Mouse (Mus musculus) stomach, postnatal 0 days (tissue): ENCODE results near the gene Pxylp1. TPM values are rescaled to one million over a fixed set of nuclear protein-coding genes. Genes with fewer than 3 reads are reported as not detected.

ENCODE experiments used
- ATAC-seq: fragments of 200-750 bp; cut with Nextera tagmentation; 2 replicates; pipeline ENCODE4 v1.8.0; 2017; ENCODE audit not compliant: low FRiP score, low TSS enrichment
- DNase-seq: peaks from one replicate; pipeline ENCODE4 v3.0.0-alpha.2; 2016; ENCODE audit warnings: low spot score
- H3K27ac ChIP-seq: fragments of 300-500 bp; sonication (generic); replicated peaks from 2 replicates; pipeline ENCODE4 v1.5.1; 2014; ENCODE audit warnings: mild to moderate bottlenecking, control low read depth
- H3K27me3 ChIP-seq: fragments of 300-500 bp; sonication (generic); 2 replicates; pipeline ENCODE4 v1.6.1; 2014; ENCODE audit warnings: low read length; ENCODE audit not compliant: control insufficient read depth, insufficient read depth
- H3K36me3 ChIP-seq: fragments of 300-500 bp; sonication (generic); 2 replicates; pipeline ENCODE4 v1.6.1; 2014; ENCODE audit warnings: low read length, mixed read lengths; ENCODE audit not compliant: control insufficient read depth, insufficient read depth
- H3K4me1 ChIP-seq: fragments of 300-500 bp; sonication (generic); replicated peaks from 2 replicates; pipeline ENCODE4 v1.6.1; 2014; ENCODE audit warnings: antibody characterized with exemption; ENCODE audit not compliant: control insufficient read depth, insufficient read depth
- H3K4me2 ChIP-seq: fragments of 300-500 bp; sonication (generic); replicated peaks from 2 replicates; pipeline ENCODE4 v1.6.1; 2014; ENCODE audit warnings: low read depth, mild to moderate bottlenecking, control low read depth, moderate library complexity
- H3K4me3 ChIP-seq: fragments of 300-500 bp; sonication (generic); 2 replicates; pipeline ENCODE4 v1.5.1; 2014; ENCODE audit warnings: low read depth, low read length, control low read depth
- H3K9ac ChIP-seq: fragments of 300-500 bp; sonication (generic); 2 replicates; pipeline ENCODE4 v1.6.1; 2014; ENCODE audit warnings: mild to moderate bottlenecking, low read length, control low read depth, mixed read lengths
- H3K9me3 ChIP-seq: fragments of 300-500 bp; sonication (generic); 2 replicates; pipeline ENCODE4 v1.6.1; 2016; ENCODE audit warnings: low read length; ENCODE audit not compliant: control insufficient read depth
- CTCF ChIP-seq: IDR thresholded peaks from 2 replicates; pipeline ENCODE4 v1.5.1; 2016; ENCODE audit warnings: antibody characterized with exemption, low read depth, mild to moderate bottlenecking, moderate library complexity
- EP300 ChIP-seq: optimal IDR thresholded peaks from 2 replicates; pipeline ENCODE3; 2016; ENCODE audit warnings: antibody characterized with exemption
- WGBS: fragments of 180-500 bp; shearing (Covaris S2); extraction: QIAGEN DNeasy Blood & Tissue Kit; methylation state at CpG from one replicate; pipeline ENCODE4 v1.1.7; 2014; 5-methylcytosine and 5-hydroxymethylcytosine counted together
- polyA plus RNA-seq: library from polyadenylated mRNA; unstranded; fragments of >200 nt; fragmentation: Nextera tagmentation; extraction: Ambion mirVana; gene quantifications from 2 replicates; pipeline ENCODE4 v1.2.1, GENCODE M21; 2015

Gene Pxylp1
- polyA plus RNA-seq, 1 experiment from 2014 or later = 19.1 TPM

DNA sequence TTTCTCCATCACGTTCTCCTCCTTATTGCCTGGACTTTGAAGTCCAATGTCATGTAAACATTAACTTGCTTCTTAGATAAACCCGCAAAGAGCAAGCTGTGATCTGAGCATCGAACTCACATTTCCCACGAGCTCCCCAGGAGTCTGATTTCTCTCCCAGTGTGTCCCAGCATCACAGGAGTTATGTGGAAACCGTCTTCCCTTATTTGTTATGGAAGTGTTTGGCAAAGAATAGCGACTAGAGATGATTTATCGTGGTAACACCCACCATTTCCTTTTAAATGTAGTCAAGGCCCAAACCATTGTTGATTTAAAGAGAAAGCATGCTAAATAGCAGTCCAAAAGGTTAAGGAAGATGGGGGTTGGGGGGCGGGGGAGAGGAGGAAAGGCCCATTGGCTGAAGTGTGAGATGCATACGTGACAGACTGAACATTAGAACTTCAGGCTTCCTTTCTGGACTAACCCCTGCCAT lies 106.6 kb downstream of the Pxylp1 start:
- no peak for DNase-seq
- 13% methylated on average over 9 of the region's 9 CpGs for WGBS
- Histone ChIP-seq H3K9me3 (no peaks in the 10 kb centered on the region), H3K4me2 (no peak overlapping the region), H3K4me3 (no peak overlapping the region), H3K9ac (no peak overlapping the region), H3K4me1 (no peaks in the 10 kb centered on the region), H3K27ac (no peak overlapping the region), H3K27me3 (no peaks in the 10 kb centered on the region), H3K36me3 (no peaks in the 10 kb centered on the region)
- no peak; the same call in 1 of the 2 replicates for ATAC-seq
- TF ChIP-seq CTCF (no peak), EP300 (no peak)

DNA sequence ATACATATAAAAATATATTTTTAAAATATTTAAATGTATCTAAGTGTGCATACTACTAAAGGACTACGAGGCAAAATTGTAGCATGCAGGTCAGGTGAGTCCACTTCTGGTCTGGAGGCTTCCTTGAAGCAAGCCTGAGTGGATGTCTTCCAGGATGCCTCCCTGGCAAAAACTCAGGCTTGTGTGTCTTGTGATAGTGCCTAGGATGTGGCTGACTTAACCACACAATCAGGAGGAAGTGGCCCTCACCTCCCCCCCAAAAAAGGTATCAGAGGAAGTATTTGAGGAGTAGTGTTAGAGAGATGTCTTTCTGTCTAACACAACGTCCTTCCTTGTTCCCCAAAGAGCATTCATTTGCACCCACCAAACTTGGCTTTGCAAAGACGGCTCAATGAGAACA lies 107.3 kb downstream of the Pxylp1 start:
- H3K4me2 ChIP-seq = no peak overlapping the region

DNA sequence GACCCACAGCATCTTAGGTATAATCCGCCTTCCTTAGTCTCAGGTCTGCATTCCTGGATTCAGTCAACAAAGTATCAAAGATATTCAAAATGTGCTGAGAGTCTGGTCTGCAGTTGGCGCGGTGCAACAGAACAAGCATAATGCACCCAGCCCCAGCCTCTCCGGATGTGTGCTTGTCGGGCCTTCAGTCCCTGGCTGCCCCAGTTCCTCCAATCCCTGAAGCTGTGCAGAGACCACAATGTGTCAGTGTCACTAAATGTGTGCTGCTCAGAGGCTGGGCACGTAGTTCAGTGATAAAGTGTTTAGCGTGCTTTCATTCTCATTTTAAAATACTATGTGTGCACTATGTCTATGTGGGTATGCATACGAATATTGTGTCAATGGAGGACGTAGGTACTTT lies 108.8 kb downstream of the Pxylp1 start:
- Histone ChIP-seq H3K9me3 (no peaks in the 10 kb centered on the region), H3K4me2 (no peak overlapping the region), H3K27ac (no peak overlapping the region), H3K4me1 (no peaks in the 10 kb centered on the region), H3K27me3 (no peaks in the 10 kb centered on the region), H3K4me3 (no peak overlapping the region), H3K36me3 (no peaks in the 10 kb centered on the region), H3K9ac (no peak overlapping the region)
- no peak for ATAC-seq
- DNase-seq = no peak
- WGBS = 77% methylated on average over 9 of the region's 9 CpGs
- no peak for TF ChIP-seq CTCF
- TF ChIP-seq EP300 = no peak

More for the DNA sequence above, 107.3 kb downstream of the Pxylp1 start:
- Histone ChIP-seq H3K4me3 (no peak overlapping the region), H3K4me1 (no peaks in the 10 kb centered on the region), H3K27ac (no peak overlapping the region), H3K9ac (no peak overlapping the region), H3K36me3 (no peaks in the 10 kb centered on the region), H3K9me3 (no peaks in the 10 kb centered on the region), H3K27me3 (no peaks in the 10 kb centered on the region)
- no peak for ATAC-seq
- 57% methylated on average over 3 of the region's 3 CpGs for WGBS
- TF ChIP-seq CTCF = no peak
- no peak for TF ChIP-seq EP300
- DNase-seq = no peak

DNA sequence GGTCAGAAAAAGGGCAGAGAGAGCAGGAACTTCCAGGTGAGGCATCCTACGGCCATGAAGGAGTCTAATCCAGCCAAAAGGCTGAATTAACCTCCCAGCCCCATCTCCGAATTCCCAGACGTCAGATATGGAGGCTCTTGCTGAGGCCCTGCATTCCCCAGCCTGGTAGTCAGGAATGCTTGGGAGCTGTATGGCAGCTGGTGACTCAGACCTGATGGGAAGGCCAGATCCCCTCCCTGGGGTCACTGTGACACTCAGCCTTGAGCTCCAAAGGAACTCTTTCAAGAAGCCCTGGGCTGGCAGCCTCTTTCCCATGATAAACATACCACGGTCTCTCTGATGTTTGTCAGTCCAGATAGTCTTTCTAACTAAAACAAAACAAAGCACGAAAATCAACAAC lies 109.2 kb downstream of the Pxylp1 start:
- no peak overlapping the region for H3K27ac ChIP-seq
- H3K9me3 ChIP-seq = no peaks in the 10 kb centered on the region
- no peak overlapping the region for H3K4me2 ChIP-seq
- TF ChIP-seq CTCF (no peak), EP300 (no peak)
- no peaks in the 10 kb centered on the region for H3K27me3 ChIP-seq
- no peak overlapping the region for H3K9ac ChIP-seq
- no peaks in the 10 kb centered on the region for H3K4me1 ChIP-seq
- no peak overlapping the region for H3K4me3 ChIP-seq
- no peaks in the 10 kb centered on the region for H3K36me3 ChIP-seq
- no peak for DNase-seq
- WGBS = 47% methylated on average over 5 of the region's 5 CpGs
- ATAC-seq = no peak

DNA sequence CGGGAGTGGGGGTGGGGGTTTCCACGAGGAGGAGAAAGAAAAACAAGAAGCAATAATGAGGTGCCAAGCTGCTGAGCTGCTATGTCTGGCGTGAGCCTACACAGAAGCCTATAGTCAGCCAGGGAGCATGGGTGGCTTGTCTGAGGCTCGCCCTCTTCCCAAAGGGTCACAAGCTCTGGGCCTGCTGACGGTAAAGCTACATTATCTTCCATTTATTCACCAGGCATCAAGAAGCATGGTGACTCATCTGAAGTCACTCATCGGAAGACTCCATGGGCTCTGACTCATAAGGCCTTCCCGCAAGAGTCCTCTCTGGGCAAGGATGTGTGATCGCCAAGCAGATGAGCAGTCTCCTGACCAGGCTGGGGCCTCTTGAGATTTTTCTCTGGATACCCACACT lies 110.4 kb downstream of the Pxylp1 start:
- ATAC-seq (0 out of 2 replicates have a peak, but pooled peaks have one; percentile 35), DNase-seq (no peak)
- H3K4me3 ChIP-seq = no peak overlapping the region
- no peak overlapping the region for H3K9ac ChIP-seq
- no peaks in the 10 kb centered on the region for H3K9me3 ChIP-seq
- H3K36me3 ChIP-seq = no peaks in the 10 kb centered on the region
- no peak overlapping the region for H3K27ac ChIP-seq
- H3K4me1 ChIP-seq = no peaks in the 10 kb centered on the region
- H3K27me3 ChIP-seq = no peaks in the 10 kb centered on the region
- no peak overlapping the region for H3K4me2 ChIP-seq
- WGBS = 63% methylated on average over 8 of the region's 8 CpGs
- TF ChIP-seq CTCF (no peak), EP300 (no peak)

Other genes with a start within 250 kb of the Pxylp1 start
- gene Zbtb38, start 139.8 kb downstream of the Pxylp1 start, polyA plus RNA-seq = 13.9 and 15.3 TPM in 2 replicates
- 4.4 and 6.1 TPM in 2 replicates for gene Spsb4, start 126.2 kb upstream of the Pxylp1 start, polyA plus RNA-seq
- 25.3 and 26.3 TPM in 2 replicates for gene Slc25a36, start 218.5 kb upstream of the Pxylp1 start, polyA plus RNA-seq